In genomic region chr12:100201838-100202237, GRCm38 (mm10) we compare ENCODE assay signal across 8 mouse cellular contexts. TPM values are rescaled to one million over a fixed set of nuclear protein-coding genes. Genes with fewer than 3 reads are reported as not detected.
DNase-seq lines count a peak whose midpoint lies in the region; ATAC-seq and TF ChIP-seq lines count a peak whose summit lies in the region.

No protein-coding gene starts in this region.

- under 1% methylated on average over 13 of the region's 13 CpGs for WGBS in forebrain, embryonic 15.5 days
- 2% methylated on average over 13 of the region's 13 CpGs for WGBS in lung, adult 2 months
- WGBS in neural tube, embryonic 15.5 days = 2% methylated on average over 13 of the region's 13 CpGs

- peaks cover under 1% of the 10 kb centered on the region; the same call in 1 of the 2 replicates for H3K27me3 ChIP-seq in G1E (ENCODE audit: insufficient read depth, low read length)
- H3K27me3 ChIP-seq in forebrain, embryonic 15.5 days = no peaks in the 10 kb centered on the region
- no peaks in the 10 kb centered on the region for H3K27me3 ChIP-seq in neural tube, embryonic 15.5 days (replicated peaks)

- H3K4me3 ChIP-seq in G1E (ENCODE audit: low read depth, low read length) = peak overlapping the region; percentile 75
- H3K4me3 ChIP-seq in forebrain, embryonic 15.5 days = peak overlapping the region; percentile 95
- H3K4me3 ChIP-seq in lung, adult 2 months (replicated peaks; ENCODE audit: extremely low read depth, low read depth, low read length) = peak overlapping the region; percentile 16
- H3K4me3 ChIP-seq in neural tube, embryonic 15.5 days (replicated peaks) = peak overlapping the region; percentile 99

- H3K4me2 ChIP-seq in forebrain, embryonic 15.5 days (replicated peaks) = peak overlapping the region; percentile 88
- peak overlapping the region; percentile 91 for H3K4me2 ChIP-seq in neural tube, embryonic 15.5 days

- peak; percentile 57 for ATAC-seq in G1E (ENCODE audit: extremely low read depth, insufficient number of reproducible peaks, low FRiP score, poor library complexity, severe bottlenecking)
- peak; percentile 67 for ATAC-seq in forebrain, embryonic 15.5 days (replicated peaks)
- peak; percentile 43 for ATAC-seq in neural tube, embryonic 15.5 days (ENCODE audit: low FRiP score)

- intact Hi-C loops in heart, postnatal 25 days (cut with DNase I) = loop anchor here (2.0 to 5.0 kb wide), 6 partner anchors 75 to 320 kb away; partner anchors contain the start of gene Ttc7b

- H3K27ac ChIP-seq in forebrain, embryonic 15.5 days (replicated peaks) = peak overlapping the region; percentile 58
- H3K27ac ChIP-seq in neural tube, embryonic 15.5 days (replicated peaks) = 0 out of 2 replicates have a peak overlapping the region, but pooled peaks have one; percentile 56

- TF ChIP-seq POLR2A in lung, adult 2 months (IDR thresholded peaks at IDR 0.05; ENCODE audit: borderline replicate concordance, extremely low read depth, low read depth, low read length) = 0 out of 2 replicates have a peak, but pooled peaks have one; percentile 19

- H3K36me3 ChIP-seq in G1E (replicated peaks) = peaks cover 51% of the 10 kb centered on the region
- H3K36me3 ChIP-seq in forebrain, embryonic 15.5 days = peaks cover 41% of the 10 kb centered on the region
- H3K36me3 ChIP-seq in neural tube, embryonic 15.5 days = peaks cover 40% of the 10 kb centered on the region

- H3K9me3 ChIP-seq in G1E (replicated peaks) = no peaks in the 10 kb centered on the region
- H3K9me3 ChIP-seq in forebrain, embryonic 15.5 days = no peaks in the 10 kb centered on the region
- H3K9me3 ChIP-seq in neural tube, embryonic 15.5 days (replicated peaks) = no peaks in the 10 kb centered on the region

- peak; percentile 86 for DNase-seq in G1E (ENCODE audit: low spot score)
- peak; percentile 95 for DNase-seq in cerebellum, adult 11-12 months
- DNase-seq in heart, postnatal 25 days (ENCODE audit: low spot score) = peak; percentile 84
- DNase-seq in layer of hippocampus, adult 18-20 months (ENCODE audit: low spot score in 2 of 2) = peak; percentile 92 to 99
- peak; percentile 85 for DNase-seq in lung, adult 2 months
- DNase-seq in testis, postnatal 10 days (ENCODE audit: low spot score) = peak; percentile 91

- H3K9ac ChIP-seq in forebrain, embryonic 15.5 days (replicated peaks) = peak overlapping the region; percentile 96
- H3K9ac ChIP-seq in neural tube, embryonic 15.5 days (replicated peaks) = peak overlapping the region; percentile 99

- peaks cover 52% of the 10 kb centered on the region for H3K4me1 ChIP-seq in G1E (ENCODE audit: insufficient read depth, low read depth, low read length)
- H3K4me1 ChIP-seq in forebrain, embryonic 15.5 days = peaks cover 42% of the 10 kb centered on the region
- H3K4me1 ChIP-seq in lung, adult 2 months (ENCODE audit: control insufficient read depth, insufficient read depth, low read length) = peaks cover 18% of the 10 kb centered on the region
- H3K4me1 ChIP-seq in neural tube, embryonic 15.5 days = peaks cover 38% of the 10 kb centered on the region

- peak; percentile 100 for TF ChIP-seq CTCF in G1E (IDR thresholded peaks at IDR 0.05; ENCODE audit: low read depth, low read length)
- peak; percentile 99 for TF ChIP-seq CTCF in lung, adult 2 months (IDR thresholded peaks at IDR 0.05; ENCODE audit: insufficient read depth, low read length)

RNA-seq across cellular contexts. Expression of gene Calm1, which starts 2.6 kb away (rescaled TPM):
- total RNA-seq in G1E (2014; fragmentation: Nextera tagmentation) (853 and 995 TPM in 2 replicates), G1E (2017) (733 and 749 TPM in 2 replicates)
- 1,086 and 1,351 TPM in 2 replicates for polyA plus RNA-seq in G1E (2012)
- 2,112 and 2,174 TPM in 2 replicates for polyA plus RNA-seq in forebrain, embryonic 15.5 days (2015; fragmentation: Nextera tagmentation; extraction: Ambion mirVana)
- 100 to 1,000 TPM; 264 to 282 TPM for total RNA-seq in heart, postnatal 25 days (2021)
- 1,000 to 10,000 TPM; 2,031 to 2,127 TPM for total RNA-seq in layer of hippocampus, adult 18-20 months (2021)
- polyA plus RNA-seq in lung, adult 2 months (2012; rRNA removed) = 399 and 586 TPM in 2 replicates
- polyA plus RNA-seq in neural tube, embryonic 15.5 days (2015; fragmentation: Nextera tagmentation; extraction: Ambion mirVana) = 2,749 and 3,020 TPM in 2 replicates

RNA-seq across cellular contexts. Expression of gene Nrde2, which starts 42.4 kb away (rescaled TPM):
- total RNA-seq in G1E (2014; fragmentation: Nextera tagmentation) (10.2 and 12.3 TPM in 2 replicates), G1E (2017) (33.6 and 36.2 TPM in 2 replicates)
- polyA plus RNA-seq in G1E (2012) = 10.8 and 11.0 TPM in 2 replicates
- polyA plus RNA-seq in forebrain, embryonic 15.5 days (2015; fragmentation: Nextera tagmentation; extraction: Ambion mirVana) = 16.5 and 16.6 TPM in 2 replicates
- total RNA-seq in heart, postnatal 25 days (2021) = 10 to 100 TPM in 1 of 2 experiments, 1 to 10 TPM in 1; 10.0 to 12.7 TPM
- 10 to 100 TPM; 16.8 to 17.4 TPM for total RNA-seq in layer of hippocampus, adult 18-20 months (2021)
- 7.0 and 11.6 TPM in 2 replicates for polyA plus RNA-seq in lung, adult 2 months (2012; rRNA removed)
- 10.4 and 11.8 TPM in 2 replicates for polyA plus RNA-seq in neural tube, embryonic 15.5 days (2015; fragmentation: Nextera tagmentation; extraction: Ambion mirVana)

Comparison
In these comparisons a context has a peak if more than half of its experiments do, and no peak if none do; other contexts are left out.
1. Peak in every context shown above with its lines: DNase-seq, ATAC-seq, H3K4me3 ChIP-seq and H3K27ac ChIP-seq.
2. H3K4me3 ChIP-seq: peak in every context shown above with its lines; median percentile 99 in neural tube, embryonic 15.5 days; 95 in forebrain, embryonic 15.5 days; 75 in G1E; 16 in lung, adult 2 months.